Mouse (Mus musculus) urinary bladder, postnatal 25 days (tissue): ENCODE measurements at regions not wholly inside any gene's neighbourhood (a gene's known extent, or its start where the extent isn't known, plus 50 kb on each side); places are given as distances from the start of the nearest gene placed in this dataset.

ENCODE experiments used
- DNase-seq: peaks from one replicate; pipeline ENCODE4 v3.0.0; 2022; ENCODE audit warnings: low spot score

GRCm38 (mm10) chr14:115010877-115011276, 81.1 kb upstream of the Gpc5 start:
- no peak for DNase-seq

DNA sequence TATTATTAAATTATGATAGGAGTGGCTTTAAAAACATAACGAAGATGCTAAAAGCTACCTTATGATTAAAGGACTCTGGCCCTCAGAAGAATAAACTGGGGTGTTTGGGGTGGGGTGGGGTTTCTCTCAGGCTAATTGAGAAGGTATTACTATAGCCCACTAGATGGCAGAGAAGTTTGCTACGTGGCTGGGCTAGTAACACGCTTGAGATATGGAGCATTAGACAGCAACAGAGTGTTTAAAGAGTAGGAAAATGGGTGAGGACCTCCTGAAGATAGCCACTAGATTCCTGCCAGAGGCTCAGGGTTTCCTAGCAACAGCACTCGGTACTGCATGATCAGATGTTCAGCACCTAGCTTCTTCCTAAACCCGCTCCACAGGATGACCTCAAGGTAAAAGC, 76.7 kb upstream of the Gpc5 start:
- no peak for DNase-seq

DNA sequence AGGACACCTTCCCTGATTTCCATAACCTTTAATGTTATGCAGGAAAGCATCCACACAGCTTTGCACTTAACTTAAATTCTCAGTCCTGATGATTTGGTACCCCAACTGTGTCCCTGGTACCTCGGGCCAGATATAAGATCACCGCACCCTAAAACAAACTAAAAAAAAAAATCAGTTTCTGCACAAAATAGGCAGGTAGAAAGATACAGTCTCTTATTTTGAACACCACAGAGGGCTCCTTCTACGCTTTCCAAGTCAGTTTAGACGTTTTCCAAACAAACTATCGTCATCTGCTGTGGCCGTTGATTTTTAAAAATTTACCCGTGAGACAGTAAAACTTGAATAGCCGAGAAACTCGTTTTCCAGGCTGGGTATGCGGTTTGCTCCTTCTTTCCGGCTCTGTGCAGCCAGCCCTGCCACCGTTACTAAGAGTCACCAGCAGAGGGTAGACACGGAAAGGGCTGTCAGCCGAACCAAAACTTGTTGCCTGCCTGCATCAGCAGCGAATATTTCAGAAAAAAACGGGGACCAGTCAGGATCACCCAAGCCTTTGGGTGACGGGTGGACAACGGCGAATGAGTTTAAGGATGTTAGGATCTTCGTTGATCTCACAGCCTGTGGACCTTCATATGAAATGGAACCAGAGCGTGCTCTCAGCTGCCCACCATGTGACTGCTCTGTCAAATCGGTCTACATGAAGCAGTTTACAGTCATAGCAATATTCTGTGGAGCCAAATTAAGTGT, 74.4 kb upstream of the Gpc5 start:
- peak; percentile 46 for DNase-seq

DNA sequence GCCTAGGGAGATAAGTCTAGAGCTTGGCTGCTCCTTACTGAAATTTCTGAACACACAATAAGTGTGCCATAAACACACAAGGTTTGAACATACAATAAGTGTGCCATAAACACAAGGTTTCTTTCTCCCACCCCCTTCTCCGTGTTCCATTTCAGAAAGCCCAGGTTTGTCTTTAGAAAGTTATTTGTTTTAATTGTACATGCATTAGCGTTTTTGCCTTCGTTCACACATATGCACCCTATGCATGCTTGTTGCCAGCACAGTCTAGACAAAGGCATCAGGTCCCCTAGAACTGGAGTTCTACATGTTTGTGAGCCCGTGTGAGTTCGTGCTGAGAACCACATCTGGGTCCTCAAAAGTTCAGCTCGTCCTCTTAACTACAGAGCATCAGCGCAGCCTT, 64.0 kb upstream of the Gpc5 start:
- no peak for DNase-seq

DNA sequence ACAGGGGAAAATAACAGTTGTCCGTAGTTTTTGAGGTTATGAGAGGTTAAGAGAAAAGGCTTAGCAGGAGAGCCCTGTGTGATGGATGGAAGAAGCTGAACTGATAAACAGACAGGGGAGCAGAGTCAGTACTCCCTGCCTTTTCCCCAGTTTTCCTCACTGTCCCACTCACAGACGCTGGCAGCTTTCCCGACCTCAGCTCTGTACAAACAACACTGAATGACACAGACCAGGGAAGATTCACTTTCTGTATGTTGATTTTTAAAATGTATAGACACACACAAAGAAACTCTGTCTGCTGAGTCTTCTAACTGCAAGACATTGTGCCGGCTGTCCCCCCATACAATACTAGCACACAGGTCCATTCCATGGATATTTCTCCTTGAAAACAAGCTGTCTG, 60.3 kb upstream of the Gpc5 start:
- no peak for DNase-seq

DNA sequence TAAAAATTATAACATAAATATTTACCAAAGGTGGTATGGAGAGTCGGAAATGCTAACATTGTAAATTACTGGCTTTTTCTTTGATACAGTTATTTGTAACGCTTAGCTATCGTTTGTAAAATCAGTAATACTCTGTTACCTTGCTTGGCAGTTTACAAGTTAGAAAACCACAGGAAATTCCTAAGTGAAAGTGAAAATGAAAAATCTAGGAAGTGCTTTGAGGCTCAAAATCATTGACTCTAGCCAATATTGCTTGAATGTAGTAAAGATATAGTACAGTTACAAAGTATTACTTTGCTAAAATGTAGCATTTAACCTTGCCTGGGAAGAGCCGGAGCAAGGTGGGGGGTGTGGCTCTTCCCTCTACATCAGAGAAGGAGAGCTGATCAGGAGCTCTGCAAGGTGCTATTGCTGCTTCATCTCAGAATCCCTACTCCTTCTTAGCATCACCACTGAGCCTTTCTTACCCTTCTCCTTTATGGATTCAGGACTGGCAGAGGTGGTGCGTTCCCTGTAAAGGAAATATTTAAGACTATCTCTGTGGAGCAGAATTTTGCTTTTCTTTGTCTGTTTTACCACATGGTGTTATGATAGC, 58.5 kb upstream of the Gpc5 start:
- DNase-seq, result no peak

DNA sequence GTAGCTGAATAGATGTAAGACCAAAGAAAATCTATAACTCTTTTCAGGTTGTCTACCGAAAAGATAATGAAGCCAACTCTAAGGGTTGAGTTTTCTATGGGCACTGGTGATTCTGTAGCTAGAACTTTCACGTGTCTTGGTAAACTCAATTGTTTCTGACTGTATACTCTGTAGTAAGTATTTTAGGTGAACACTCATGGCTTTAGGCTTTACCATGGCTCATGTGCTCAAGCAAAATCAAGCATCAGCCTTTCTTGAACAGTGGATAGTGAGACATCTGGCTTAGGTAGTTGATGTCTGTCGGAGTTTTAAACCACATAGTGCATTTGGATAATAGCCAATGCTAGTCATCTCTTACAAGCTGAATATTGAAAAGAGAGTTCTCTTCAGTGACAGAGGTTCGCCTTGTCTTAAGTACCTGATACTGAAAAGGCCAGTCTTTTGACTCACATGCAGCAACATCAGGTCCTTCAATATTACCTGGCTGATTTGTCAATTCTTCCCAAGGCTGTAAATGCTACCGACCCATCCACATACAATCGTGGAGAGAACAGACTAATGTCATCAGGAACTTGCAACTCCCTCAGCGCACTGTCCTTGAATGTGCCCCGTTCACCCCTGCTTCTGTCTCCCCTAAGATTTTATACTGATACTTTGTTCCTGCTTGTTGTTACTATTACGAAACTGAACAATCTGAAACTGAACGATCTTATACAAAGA, 57.1 kb upstream of the Gpc5 start:
- no peak for DNase-seq

- DNase-seq, result no peak
These were observed 54.8 kb upstream of the Gpc5 start for GRCm38 (mm10) chr14:115037086-115037793.

DNA sequence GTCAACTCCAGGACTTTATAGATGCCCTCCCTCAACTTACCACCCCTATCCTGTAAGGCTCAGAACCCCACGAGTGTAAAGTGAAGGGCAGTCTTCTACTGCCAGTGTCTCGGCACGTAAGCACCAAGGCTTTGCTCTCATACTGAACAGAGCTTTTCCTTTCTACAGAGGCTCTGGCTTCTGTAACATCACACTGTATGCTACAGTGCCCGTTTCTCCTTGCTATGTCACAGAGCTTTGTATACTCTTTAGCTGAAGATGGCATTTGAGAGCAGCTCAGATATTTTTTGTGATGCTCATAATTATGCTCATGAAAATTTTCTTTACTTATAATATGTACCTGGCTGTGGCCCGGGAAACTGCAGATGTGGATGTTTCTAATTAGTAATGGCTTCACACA, 53.2 kb upstream of the Gpc5 start:
- no peak for DNase-seq

DNA sequence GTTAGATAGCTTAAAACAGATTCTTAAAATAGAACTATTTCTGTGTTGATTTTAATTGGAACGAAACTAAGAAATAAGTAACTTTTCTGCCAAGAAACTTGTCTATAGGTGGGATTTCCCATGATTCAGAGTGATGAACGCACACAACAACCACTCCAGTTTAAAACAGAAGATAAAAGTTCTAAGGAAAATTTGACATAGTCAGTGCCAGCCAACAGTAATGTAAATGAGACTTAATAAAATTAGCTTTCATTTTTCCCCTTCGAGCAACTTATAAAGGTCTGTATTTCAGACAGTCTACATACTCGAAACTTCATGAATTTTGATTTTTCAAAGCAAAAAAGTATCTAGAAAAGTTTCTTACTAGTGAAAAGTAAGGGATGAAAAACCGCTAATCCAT, 52.5 kb upstream of the Gpc5 start:
- no peak for DNase-seq

DNA sequence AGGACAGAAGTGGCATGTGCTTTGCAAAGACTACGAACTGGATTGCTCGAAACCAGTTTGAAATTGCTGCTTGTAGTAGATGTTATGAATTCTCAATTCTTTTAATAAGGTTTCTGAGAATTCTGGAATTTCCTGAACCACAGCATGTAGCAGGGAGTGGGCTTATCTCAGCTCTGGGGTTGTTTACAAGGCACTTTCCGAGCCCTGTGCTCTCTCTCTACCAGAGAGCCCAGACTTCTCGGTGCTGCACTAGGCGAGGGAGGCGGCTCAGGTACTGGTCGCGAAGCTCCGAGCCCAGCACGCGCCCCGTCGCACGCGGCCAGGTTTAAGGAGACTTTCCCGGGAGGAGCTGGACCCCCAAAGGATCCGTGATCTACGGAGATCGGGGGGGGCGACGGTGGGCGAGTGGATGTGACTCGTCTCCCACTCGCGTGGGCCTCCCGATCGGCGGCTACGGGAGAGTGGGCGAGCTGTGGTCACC, 51.9 kb upstream of the Gpc5 start:
- DNase-seq, result no peak

DNA sequence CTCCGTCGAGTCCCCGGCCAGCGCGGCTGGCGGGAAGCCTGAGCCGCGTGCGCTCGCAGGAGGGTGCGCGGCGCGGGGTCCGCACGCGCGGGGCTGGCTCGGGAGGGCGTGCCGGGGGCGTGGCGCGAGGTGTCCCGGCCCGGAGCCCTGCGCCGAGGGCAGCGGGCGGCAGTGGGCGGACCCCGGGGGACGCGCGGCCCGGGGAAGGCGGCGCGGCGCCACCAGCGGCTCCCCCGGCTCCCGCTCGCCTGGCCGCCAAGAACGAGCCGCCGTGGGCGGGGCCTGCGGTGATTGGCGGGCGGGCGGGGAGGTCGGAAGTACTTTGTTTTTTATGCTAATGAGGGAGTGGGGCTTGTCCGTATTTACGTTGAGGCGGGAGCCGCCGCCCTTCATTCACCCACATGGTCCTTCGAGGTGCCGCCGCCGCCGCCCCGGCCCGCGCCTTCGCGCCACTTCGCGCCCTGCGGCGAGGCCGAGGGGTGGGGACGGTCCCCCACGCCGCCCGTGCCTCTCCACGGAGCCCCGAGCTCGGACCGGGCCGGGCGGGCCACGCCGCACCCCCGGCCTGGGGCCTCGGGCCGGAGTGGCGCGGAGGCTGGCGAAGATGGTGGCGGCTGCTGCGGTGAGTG, 51.3 kb upstream of the Gpc5 start:
- peak; percentile 82 for DNase-seq

GRCm38 (mm10) chr14:115041336-115042054, 50.5 kb upstream of the Gpc5 start:
- DNase-seq, result peak; percentile 24

DNA sequence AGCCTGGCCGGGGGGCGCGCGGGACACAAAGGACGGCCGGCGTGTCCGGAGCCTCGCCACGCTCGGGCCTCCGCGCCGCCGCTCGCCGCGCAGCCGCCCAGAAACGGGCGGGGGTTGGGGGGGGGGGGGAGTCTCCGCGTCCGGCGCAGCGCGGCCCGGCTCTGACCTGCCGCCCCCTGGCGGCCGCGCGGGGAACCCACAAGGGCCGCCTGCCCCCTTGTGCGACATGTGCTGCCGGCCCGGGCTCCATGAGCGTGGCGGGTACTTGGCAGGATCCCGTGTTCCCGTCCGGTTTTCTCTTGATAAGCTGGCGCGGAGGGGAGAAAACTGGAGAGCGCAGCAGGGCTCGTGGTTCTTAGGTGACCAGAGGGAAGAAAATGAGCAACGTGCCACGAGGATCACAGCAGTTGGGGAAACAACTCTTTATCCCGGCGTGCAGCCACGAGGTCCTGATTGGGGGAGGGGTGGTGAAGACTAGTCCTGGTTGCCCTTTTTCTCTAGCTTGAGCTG, 49.9 kb upstream of the Gpc5 start:
- peak; percentile 82 for DNase-seq
